Mouse (Mus musculus): ENCODE results near the gene Zfand6.

The Zfand6 gene

GRCm38 (mm10) chr7:84594917-84595303 is 94.8 kb downstream of the Zfand6 start:
- in situ Hi-C loops (cut with MboI, MseI), result loop anchor here (5.0 kb wide), 1 partner anchor 177 kb away; no protein-coding TSS in a partner anchor

GRCm38 (mm10) chr7:84594087-84594916 is 95.5 kb downstream of the Zfand6 start:
- in situ Hi-C loops (cut with MboI, MseI), result loop anchor here (5.0 kb wide), 1 partner anchor 178 kb away; no protein-coding TSS in a partner anchor

- in situ Hi-C loops (cut with MboI, MseI), result loop anchor here (5.0 kb wide), 1 partner anchor 181 kb away; no protein-coding TSS in a partner anchor
These were observed 98.4 kb downstream of the Zfand6 start for GRCm38 (mm10) chr7:84591347-84591746.

- in situ Hi-C loops (cut with MboI, MseI), result loop anchor here (5.0 kb wide), 1 partner anchor 182 kb away; no protein-coding TSS in a partner anchor
These were observed 99.1 kb downstream of the Zfand6 start for GRCm38 (mm10) chr7:84590622-84591021.

GRCm38 (mm10) chr7:84587101-84587783 is 102.5 kb downstream of the Zfand6 start:
- in situ Hi-C loops (cut with MboI, MseI), result loop anchor here (5.0 to 10.0 kb wide), 2 partner anchors 410 to 758 kb away; no protein-coding TSS in a partner anchor

GRCm38 (mm10) chr7:84586360-84587100 is 103.2 kb downstream of the Zfand6 start:
- in situ Hi-C loops (cut with MboI, MseI), result loop anchor here (5.0 to 10.0 kb wide), 2 partner anchors 409 to 758 kb away; no protein-coding TSS in a partner anchor

- in situ Hi-C loops (cut with MboI, MseI), result loop anchor here (5.0 to 10.0 kb wide), 2 partner anchors 408 to 760 kb away; no protein-coding TSS in a partner anchor
These were observed 104.7 kb downstream of the Zfand6 start for GRCm38 (mm10) chr7:84585086-84585485.

GRCm38 (mm10) chr7:84579769-84580168 is 110.0 kb downstream of the Zfand6 start:
- in situ Hi-C loops (cut with MboI, MseI), result loop anchor here (10.0 kb wide), 1 partner anchor 765 kb away; no protein-coding TSS in a partner anchor

GRCm38 (mm10) chr7:84578841-84579240 is 110.9 kb downstream of the Zfand6 start:
- in situ Hi-C loops (cut with MboI, MseI), result no loop called here

GRCm38 (mm10) chr7:84577034-84577433 is 112.7 kb downstream of the Zfand6 start:
- in situ Hi-C loops (cut with MboI, MseI), result no loop called here

GRCm38 (mm10) chr7:84566200-84566599 is 123.6 kb downstream of the Zfand6 start:
- in situ Hi-C loops (cut with MboI, MseI), result no loop called here

- in situ Hi-C loops (cut with MboI, MseI), result no loop called here
These were observed 125.5 kb downstream of the Zfand6 start for GRCm38 (mm10) chr7:84564236-84564635.

Data from T-helper 2 cell (primary cell).